Mouse (Mus musculus) neural tube, embryonic 13.5 days (tissue): ENCODE measurements around the gene Aurkb. TPM values are rescaled to one million over a fixed set of nuclear protein-coding genes. Genes with fewer than 3 reads are reported as not detected.

Source experiments
- ATAC-seq: fragments of 200-750 bp; cut with Nextera tagmentation; 2 replicates; pipeline ENCODE4 v1.8.0; 2017; ENCODE audit warnings: low read depth, mild to moderate bottlenecking, moderate TSS enrichment, moderate library complexity
- H3K27ac ChIP-seq: fragments of 300-500 bp; sonication (generic); replicated peaks from 2 replicates; pipeline ENCODE4 v1.5.1; 2015; ENCODE audit warnings: moderate library complexity, mild to moderate bottlenecking, inconsistent platforms
- H3K27me3 ChIP-seq: fragments of 300-500 bp; sonication (generic); 2 replicates; pipeline ENCODE4 v1.6.1; 2015; ENCODE audit warnings: mild to moderate bottlenecking, inconsistent platforms
- H3K36me3 ChIP-seq: fragments of 300-500 bp; sonication (generic); 2 replicates; pipeline ENCODE4 v1.6.1; 2015; ENCODE audit warnings: mild to moderate bottlenecking, inconsistent platforms
- H3K4me1 ChIP-seq: fragments of 300-500 bp; sonication (generic); replicated peaks from 2 replicates; pipeline ENCODE4 v1.6.1; 2015; ENCODE audit warnings: inconsistent platforms
- H3K4me2 ChIP-seq: fragments of 300-500 bp; sonication (generic); 2 replicates; pipeline ENCODE4 v1.6.1; 2015; ENCODE audit warnings: inconsistent platforms, mild to moderate bottlenecking, moderate library complexity
- H3K4me3 ChIP-seq: fragments of 300-500 bp; sonication (generic); 2 replicates; pipeline ENCODE4 v1.5.1; 2015; ENCODE audit warnings: mild to moderate bottlenecking, inconsistent platforms
- H3K9ac ChIP-seq: fragments of 300-500 bp; sonication (generic); 2 replicates; pipeline ENCODE4 v1.6.1; 2015; ENCODE audit warnings: moderate library complexity, mild to moderate bottlenecking, inconsistent platforms
- H3K9me3 ChIP-seq: fragments of 300-500 bp; sonication (generic); 2 replicates; pipeline ENCODE4 v1.6.1; 2016; ENCODE audit warnings: inconsistent platforms
- WGBS: fragments of 180-500 bp; shearing (Covaris S2); methylation state at CpG from one replicate; pipeline ENCODE4 v1.1.7; 2015; 5-methylcytosine and 5-hydroxymethylcytosine counted together
- polyA plus RNA-seq: library from polyadenylated mRNA; unstranded; fragments of >200 nt; fragmentation: Nextera tagmentation; extraction: Ambion mirVana; gene quantifications from 2 replicates; pipeline ENCODE4 v1.2.1, GENCODE M21; 2015

The Aurkb gene
- polyA plus RNA-seq, 1 experiment from 2014 or later: 22.7 TPM

GRCm38 (mm10) chr11:69038173-69038572 is 7.3 kb upstream of the Aurkb start:
- peak overlapping the region; percentile 73; the same call in 1 of the 2 replicates for H3K4me2 ChIP-seq
- H3K4me3 ChIP-seq: 0 out of 2 replicates have a peak overlapping the region, but pooled peaks have one; percentile 0
- H3K36me3 ChIP-seq: peaks cover 22% of the 10 kb centered on the region
- no peaks in the 10 kb centered on the region for H3K9me3 ChIP-seq
- H3K4me1 ChIP-seq: peaks cover 32% of the 10 kb centered on the region
- no peak overlapping the region for H3K9ac ChIP-seq
- ATAC-seq: no peak
- no peaks in the 10 kb centered on the region for H3K27me3 ChIP-seq
- H3K27ac ChIP-seq: no peak overlapping the region
- 75% methylated on average over 5 of the region's 5 CpGs for WGBS

- peak overlapping the region; percentile 67 for H3K9ac ChIP-seq
These were observed 938 bp downstream of the Aurkb start for GRCm38 (mm10) chr11:69046395-69046774.

GRCm38 (mm10) chr11:69047592-69047991 is 2.1 kb downstream of the Aurkb start:
- ATAC-seq: no peak
- 93% methylated on average over 12 of the region's 12 CpGs for WGBS
- no peaks in the 10 kb centered on the region for H3K9me3 ChIP-seq
- no peak overlapping the region for H3K27ac ChIP-seq
- H3K4me3 ChIP-seq: no peak overlapping the region
- H3K36me3 ChIP-seq: no peaks in the 10 kb centered on the region; the same call in 1 of the 2 replicates
- no peak overlapping the region for H3K9ac ChIP-seq
- peaks cover 18% of the 10 kb centered on the region for H3K4me1 ChIP-seq
- H3K27me3 ChIP-seq: no peaks in the 10 kb centered on the region
- H3K4me2 ChIP-seq: peak overlapping the region; percentile 90; the same call in 1 of the 2 replicates

More at GRCm38 (mm10) chr11:69046395-69046774, 938 bp downstream of the Aurkb start:
- Histone ChIP-seq H3K4me1 (peaks cover 18% of the 10 kb centered on the region), H3K27ac (no peak overlapping the region), H3K36me3 (no peaks in the 10 kb centered on the region; the same call in 1 of the 2 replicates), H3K4me2 (peak overlapping the region; percentile 90), H3K27me3 (no peaks in the 10 kb centered on the region), H3K4me3 (peak overlapping the region; percentile 63), H3K9me3 (no peaks in the 10 kb centered on the region)
- 17% methylated on average over 9 of the region's 9 CpGs for WGBS
- ATAC-seq: no peak

- Histone ChIP-seq H3K9ac (no peak overlapping the region), H3K36me3 (no peaks in the 10 kb centered on the region; the same call in 1 of the 2 replicates), H3K27me3 (no peaks in the 10 kb centered on the region), H3K4me3 (no peak overlapping the region), H3K4me1 (peaks cover 18% of the 10 kb centered on the region), H3K4me2 (no peak overlapping the region), H3K9me3 (no peaks in the 10 kb centered on the region), H3K27ac (no peak overlapping the region)
- WGBS: 94% methylated on average over 14 of the region's 14 CpGs
- ATAC-seq: no peak
These were observed 2.7 kb downstream of the Aurkb start for GRCm38 (mm10) chr11:69048151-69048550.

GRCm38 (mm10) chr11:69050748-69051147 is 5.3 kb downstream of the Aurkb start:
- H3K27me3 ChIP-seq: no peaks in the 10 kb centered on the region
- no peak overlapping the region for H3K4me3 ChIP-seq
- H3K4me1 ChIP-seq: peaks cover 16% of the 10 kb centered on the region
- no peak for ATAC-seq
- WGBS: 84% methylated on average over 8 of the region's 8 CpGs
- no peak overlapping the region for H3K9ac ChIP-seq
- no peak overlapping the region for H3K4me2 ChIP-seq
- no peak overlapping the region for H3K27ac ChIP-seq
- no peaks in the 10 kb centered on the region for H3K9me3 ChIP-seq
- no peaks in the 10 kb centered on the region; the same call in 1 of the 2 replicates for H3K36me3 ChIP-seq

- Histone ChIP-seq H3K9ac (no peak overlapping the region), H3K27me3 (no peaks in the 10 kb centered on the region), H3K27ac (no peak overlapping the region), H3K4me1 (peaks cover 6% of the 10 kb centered on the region), H3K9me3 (no peaks in the 10 kb centered on the region), H3K4me2 (no peak overlapping the region), H3K4me3 (no peak overlapping the region), H3K36me3 (no peaks in the 10 kb centered on the region; the same call in 1 of the 2 replicates)
- no peak for ATAC-seq
- WGBS: 74% methylated on average over 4 of the region's 4 CpGs
These were observed 6.3 kb downstream of the Aurkb start for GRCm38 (mm10) chr11:69051771-69052170.

GRCm38 (mm10) chr11:69052824-69053421 is 7.5 kb downstream of the Aurkb start:
- H3K4me3 ChIP-seq: no peak overlapping the region

GRCm38 (mm10) chr11:69053848-69054247 is 8.4 kb downstream of the Aurkb start:
- WGBS: 79% methylated on average over 3 of the region's 3 CpGs
- Histone ChIP-seq H3K9me3 (no peaks in the 10 kb centered on the region), H3K27me3 (no peaks in the 10 kb centered on the region)

More at GRCm38 (mm10) chr11:69052824-69053421, 7.5 kb downstream of the Aurkb start:
- no peaks in the 10 kb centered on the region for H3K9me3 ChIP-seq
- no peaks in the 10 kb centered on the region; the same call in 1 of the 2 replicates for H3K36me3 ChIP-seq
- WGBS: 58% methylated on average over 2 of the region's 2 CpGs
- peaks cover 4% of the 10 kb centered on the region for H3K4me1 ChIP-seq
- H3K27me3 ChIP-seq: no peaks in the 10 kb centered on the region
- H3K4me2 ChIP-seq: no peak overlapping the region
- no peak for ATAC-seq
- H3K27ac ChIP-seq: no peak overlapping the region
- no peak overlapping the region for H3K9ac ChIP-seq

GRCm38 (mm10) chr11:69058265-69058664 is 12.8 kb downstream of the Aurkb start:
- H3K27ac ChIP-seq: peak overlapping the region; percentile 91
- no peak for ATAC-seq
- no peaks in the 10 kb centered on the region for H3K9me3 ChIP-seq
- H3K9ac ChIP-seq: peak overlapping the region; percentile 80
- WGBS: 73% methylated on average over 2 of the region's 2 CpGs
- peak overlapping the region; percentile 81 for H3K4me3 ChIP-seq
- H3K36me3 ChIP-seq: no peaks in the 10 kb centered on the region
- no peaks in the 10 kb centered on the region for H3K27me3 ChIP-seq
- peaks cover 31% of the 10 kb centered on the region for H3K4me1 ChIP-seq
- H3K4me2 ChIP-seq: peak overlapping the region; percentile 76

More at GRCm38 (mm10) chr11:69053848-69054247, 8.4 kb downstream of the Aurkb start:
- H3K9ac ChIP-seq: no peak overlapping the region
- H3K36me3 ChIP-seq: no peaks in the 10 kb centered on the region; the same call in 1 of the 2 replicates
- H3K4me1 ChIP-seq: peaks cover 13% of the 10 kb centered on the region
- no peak for ATAC-seq
- H3K4me3 ChIP-seq: no peak overlapping the region
- H3K4me2 ChIP-seq: no peak overlapping the region
- no peak overlapping the region for H3K27ac ChIP-seq

GRCm38 (mm10) chr11:69058729-69059356 is 13.4 kb downstream of the Aurkb start:
- peak; percentile 19; the same call in 1 of the 2 replicates for ATAC-seq
- no peaks in the 10 kb centered on the region for H3K27me3 ChIP-seq
- peaks cover 35% of the 10 kb centered on the region for H3K4me1 ChIP-seq
- 2% methylated on average over 19 of the region's 19 CpGs for WGBS
- H3K36me3 ChIP-seq: no peaks in the 10 kb centered on the region
- peak overlapping the region; percentile 91 for H3K27ac ChIP-seq
- H3K9me3 ChIP-seq: no peaks in the 10 kb centered on the region
- peak overlapping the region; percentile 81 for H3K4me3 ChIP-seq
- H3K9ac ChIP-seq: peak overlapping the region; percentile 80
- peak overlapping the region; percentile 76 for H3K4me2 ChIP-seq

- Histone ChIP-seq H3K4me2 (peak within 1 kb of the TSS; percentile 91), H3K4me3 (peak within 1 kb of the TSS; percentile 81), H3K4me1 (peaks cover 41% of the 10 kb centered on the region), H3K9ac (peak within 1 kb of the TSS; percentile 90), H3K27me3 (no peaks in the 10 kb centered on the region), H3K9me3 (no peaks in the 10 kb centered on the region), H3K27ac (peak within 1 kb of the TSS; percentile 95), H3K36me3 (no peaks in the 10 kb centered on the region)
- WGBS: under 1% methylated on average over 64 of the region's 64 CpGs
- peak; percentile 93 for ATAC-seq
These were observed 14.0 kb downstream of the Aurkb start, which contains the start of gene Borcs6 for GRCm38 (mm10) chr11:69059357-69059974. Borcs6 (plus strand) TSS chr11:69059717.

GRCm38 (mm10) chr11:69059975-69060411 is 14.5 kb downstream of the Aurkb start:
- peak overlapping the region; percentile 95 for H3K27ac ChIP-seq
- no peaks in the 10 kb centered on the region for H3K27me3 ChIP-seq
- H3K4me3 ChIP-seq: peak overlapping the region; percentile 81
- no peaks in the 10 kb centered on the region for H3K9me3 ChIP-seq
- peaks cover 41% of the 10 kb centered on the region for H3K4me1 ChIP-seq
- peak overlapping the region; percentile 91 for H3K4me2 ChIP-seq
- under 1% methylated on average over 49 of the region's 49 CpGs for WGBS
- no peaks in the 10 kb centered on the region for H3K36me3 ChIP-seq
- peak; percentile 24 for ATAC-seq
- H3K9ac ChIP-seq: peak overlapping the region; percentile 90
